Mouse (Mus musculus) urinary bladder, postnatal 14 days (tissue): ENCODE measurements around the gene Cpa1.
A peak's percentile ranks its signal among the peaks of the same experiment; 100 is the strongest.

Experiments used
- DNase-seq: peaks from one replicate; pipeline ENCODE4 v3.0.0; 2021; ENCODE audit warnings: low spot score

Gene Cpa1

GRCm38 (mm10) chr6:30673764-30674561, 34.9 kb downstream of the Cpa1 start:
- peak; percentile 26 for DNase-seq

- DNase-seq = no peak
Measured at GRCm38 (mm10) chr6:30674714-30675280, 35.8 kb downstream of the Cpa1 start.

- peak; percentile 8 for DNase-seq
Measured at GRCm38 (mm10) chr6:30675281-30675771, 36.3 kb downstream of the Cpa1 start.

- DNase-seq = no peak
Measured at GRCm38 (mm10) chr6:30676506-30676905, 37.5 kb downstream of the Cpa1 start.

- no peak for DNase-seq
Measured at GRCm38 (mm10) chr6:30677591-30677990, 38.6 kb downstream of the Cpa1 start.

GRCm38 (mm10) chr6:30678482-30678881, 39.5 kb downstream of the Cpa1 start:
- no peak for DNase-seq

- no peak for DNase-seq
Measured at GRCm38 (mm10) chr6:30679567-30679966, 40.5 kb downstream of the Cpa1 start.

GRCm38 (mm10) chr6:30680442-30680841, 41.4 kb downstream of the Cpa1 start:
- DNase-seq = no peak

- no peak for DNase-seq
Measured at GRCm38 (mm10) chr6:30681935-30682900, 43.2 kb downstream of the Cpa1 start.

- no peak for DNase-seq
Measured at GRCm38 (mm10) chr6:30684570-30684969, 45.6 kb downstream of the Cpa1 start.

GRCm38 (mm10) chr6:30687198-30687597, 48.2 kb downstream of the Cpa1 start:
- DNase-seq = no peak

GRCm38 (mm10) chr6:30692826-30693225, 53.8 kb downstream of the Cpa1 start:
- DNase-seq = no peak

GRCm38 (mm10) chr6:30693350-30693991, 54.5 kb downstream of the Cpa1 start, which contains the start of gene Cep41:
Gene Cep41, minus strand, starts transcription at chr6:30693749.
- peak; percentile 93 for DNase-seq

GRCm38 (mm10) chr6:30694209-30694608, 55.2 kb downstream of the Cpa1 start:
- no peak for DNase-seq
